Mouse (Mus musculus): ENCODE measurements at regions not wholly inside any gene's neighbourhood (a gene's known extent, or its start where the extent isn't known, plus 50 kb on each side); places are given as distances from the start of the nearest gene placed in this dataset.

- Histone ChIP-seq H3K36me3 (ENCODE audit: control insufficient read depth, insufficient read depth, low read length, poor library complexity, severe bottlenecking) (no peaks in the 10 kb centered on the region), H3K4me3 (ENCODE audit: insufficient read depth in 1 of 2, low read depth in 1 of 2, low read length in 2 of 2, poor library complexity in 1 of 2, severe bottlenecking in 1 of 2) (no peak overlapping the region), H3K9ac (ENCODE audit: insufficient read depth, low read depth, low read length, poor library complexity, severe bottlenecking) (no peak overlapping the region), H3K4me1 (ENCODE audit: control insufficient read depth in 2 of 2, insufficient read depth in 2 of 2, low read length in 2 of 2, poor library complexity in 1 of 2) (no peaks in the 10 kb centered on the region), H3K27ac (ENCODE audit: insufficient read depth, low read depth, low read length, poor library complexity, severe bottlenecking) (no peak overlapping the region), H3K9me3 (ENCODE audit: control insufficient read depth, insufficient read depth, low read depth, low read length) (no peaks in the 10 kb centered on the region)
- DNase-seq (ENCODE audit: low read depth, low spot score): no peak
- no peak for TF ChIP-seq CHD2 (IDR thresholded peaks at IDR 0.05; ENCODE audit: low read depth, low read length)
- TF ChIP-seq ZC3H11A (IDR thresholded peaks at IDR 0.05; ENCODE audit: borderline replicate concordance, low read depth, low read length): no peak
- no peak for TF ChIP-seq ZNF384 (IDR thresholded peaks at IDR 0.05; ENCODE audit: low read depth, low read length)
- in situ Hi-C loops (cut with MboI; ENCODE audit: low sequenced_read_pairs in 2 of 2, unreplicated experiment in 2 of 2): no loop called here
Measured at GRCm38 (mm10) chr15:88042821-88043220, 498.7 kb downstream of the Fam19a5 start.

- no peaks in the 10 kb centered on the region for H3K9me3 ChIP-seq (ENCODE audit: control insufficient read depth, insufficient read depth, low read depth, low read length)
- H3K36me3 ChIP-seq (ENCODE audit: control insufficient read depth, insufficient read depth, low read length, poor library complexity, severe bottlenecking): no peaks in the 10 kb centered on the region
- H3K4me1 ChIP-seq (ENCODE audit: control insufficient read depth in 2 of 2, insufficient read depth in 2 of 2, low read length in 2 of 2, poor library complexity in 1 of 2): no peaks in the 10 kb centered on the region; a peak in 1 of 4 replicates
- no peak overlapping the region for H3K27ac ChIP-seq (ENCODE audit: insufficient read depth, low read depth, low read length, poor library complexity, severe bottlenecking)
- H3K9ac ChIP-seq (ENCODE audit: insufficient read depth, low read depth, low read length, poor library complexity, severe bottlenecking): no peak overlapping the region
- TF ChIP-seq ZC3H11A (IDR thresholded peaks at IDR 0.05; ENCODE audit: borderline replicate concordance, low read depth, low read length) (no peak), HCFC1 (IDR thresholded peaks at IDR 0.05; ENCODE audit: borderline replicate concordance, insufficient read depth, low read length) (no peak), ZNF384 (IDR thresholded peaks at IDR 0.05; ENCODE audit: low read depth, low read length) (no peak), MAFK (IDR thresholded peaks at IDR 0.05; ENCODE audit: insufficient read depth, low read depth, low read length) (no peak), CHD2 (IDR thresholded peaks at IDR 0.05; ENCODE audit: low read depth, low read length) (no peak)
- in situ Hi-C loops (cut with MboI; ENCODE audit: low sequenced_read_pairs in 2 of 2, unreplicated experiment in 2 of 2): no loop called here
- DNase-seq (ENCODE audit: low read depth, low spot score): no peak
- H3K4me3 ChIP-seq (ENCODE audit: insufficient read depth in 1 of 2, low read depth in 1 of 2, low read length in 2 of 2, poor library complexity in 1 of 2, severe bottlenecking in 1 of 2): no peak overlapping the region
Measured at GRCm38 (mm10) chr15:88058071-88058470, 514.0 kb downstream of the Fam19a5 start.

GRCm38 (mm10) chr15:88060935-88061334 lies 516.8 kb downstream of the Fam19a5 start:
- H3K4me1 ChIP-seq (ENCODE audit: control insufficient read depth in 2 of 2, insufficient read depth in 2 of 2, low read length in 2 of 2, poor library complexity in 1 of 2): no peaks in the 10 kb centered on the region; a peak in 1 of 4 replicates
- H3K4me3 ChIP-seq (ENCODE audit: insufficient read depth in 1 of 2, low read depth in 1 of 2, low read length in 2 of 2, poor library complexity in 1 of 2, severe bottlenecking in 1 of 2): no peak overlapping the region
- no peak overlapping the region for H3K27ac ChIP-seq (ENCODE audit: insufficient read depth, low read depth, low read length, poor library complexity, severe bottlenecking)
- no peak for DNase-seq (ENCODE audit: low read depth, low spot score)
- no peaks in the 10 kb centered on the region for H3K9me3 ChIP-seq (ENCODE audit: control insufficient read depth, insufficient read depth, low read depth, low read length)
- no peak for TF ChIP-seq ZNF384 (IDR thresholded peaks at IDR 0.05; ENCODE audit: low read depth, low read length)
- no peak for TF ChIP-seq HCFC1 (IDR thresholded peaks at IDR 0.05; ENCODE audit: borderline replicate concordance, insufficient read depth, low read length)
- TF ChIP-seq MAFK (IDR thresholded peaks at IDR 0.05; ENCODE audit: insufficient read depth, low read depth, low read length): no peak
- TF ChIP-seq CHD2 (IDR thresholded peaks at IDR 0.05; ENCODE audit: low read depth, low read length): no peak
- TF ChIP-seq ZC3H11A (IDR thresholded peaks at IDR 0.05; ENCODE audit: borderline replicate concordance, low read depth, low read length): no peak
- H3K36me3 ChIP-seq (ENCODE audit: control insufficient read depth, insufficient read depth, low read length, poor library complexity, severe bottlenecking): no peaks in the 10 kb centered on the region
- no peak overlapping the region for H3K9ac ChIP-seq (ENCODE audit: insufficient read depth, low read depth, low read length, poor library complexity, severe bottlenecking)
- in situ Hi-C loops (cut with MboI; ENCODE audit: low sequenced_read_pairs in 2 of 2, unreplicated experiment in 2 of 2): no loop called here

- no peak overlapping the region for H3K4me3 ChIP-seq (ENCODE audit: insufficient read depth in 1 of 2, low read depth in 1 of 2, low read length in 2 of 2, poor library complexity in 1 of 2, severe bottlenecking in 1 of 2)
- no peak for TF ChIP-seq CHD2 (IDR thresholded peaks at IDR 0.05; ENCODE audit: low read depth, low read length)
- no peak for TF ChIP-seq ZC3H11A (IDR thresholded peaks at IDR 0.05; ENCODE audit: borderline replicate concordance, low read depth, low read length)
- no peak for TF ChIP-seq MAFK (IDR thresholded peaks at IDR 0.05; ENCODE audit: insufficient read depth, low read depth, low read length)
- no peak for TF ChIP-seq ZNF384 (IDR thresholded peaks at IDR 0.05; ENCODE audit: low read depth, low read length)
- TF ChIP-seq HCFC1 (IDR thresholded peaks at IDR 0.05; ENCODE audit: borderline replicate concordance, insufficient read depth, low read length): no peak
- no peaks in the 10 kb centered on the region for H3K36me3 ChIP-seq (ENCODE audit: control insufficient read depth, insufficient read depth, low read length, poor library complexity, severe bottlenecking)
- H3K4me1 ChIP-seq (ENCODE audit: control insufficient read depth in 2 of 2, insufficient read depth in 2 of 2, low read length in 2 of 2, poor library complexity in 1 of 2): no peaks in the 10 kb centered on the region
- no peaks in the 10 kb centered on the region for H3K9me3 ChIP-seq (ENCODE audit: control insufficient read depth, insufficient read depth, low read depth, low read length)
- no peak overlapping the region for H3K9ac ChIP-seq (ENCODE audit: insufficient read depth, low read depth, low read length, poor library complexity, severe bottlenecking)
- no peak overlapping the region for H3K27ac ChIP-seq (ENCODE audit: insufficient read depth, low read depth, low read length, poor library complexity, severe bottlenecking)
- in situ Hi-C loops (cut with MboI; ENCODE audit: low sequenced_read_pairs in 2 of 2, unreplicated experiment in 2 of 2): no loop called here
- no peak for DNase-seq (ENCODE audit: low read depth, low spot score)
Measured at GRCm38 (mm10) chr15:88063041-88063440, 518.9 kb downstream of the Fam19a5 start.

- H3K27ac ChIP-seq (ENCODE audit: insufficient read depth, low read depth, low read length, poor library complexity, severe bottlenecking): no peak overlapping the region
- no peak for DNase-seq (ENCODE audit: low read depth, low spot score)
- H3K9ac ChIP-seq (ENCODE audit: insufficient read depth, low read depth, low read length, poor library complexity, severe bottlenecking): no peak overlapping the region
- in situ Hi-C loops (cut with MboI; ENCODE audit: low sequenced_read_pairs in 2 of 2, unreplicated experiment in 2 of 2): no loop called here
- no peaks in the 10 kb centered on the region for H3K9me3 ChIP-seq (ENCODE audit: control insufficient read depth, insufficient read depth, low read depth, low read length)
- H3K4me3 ChIP-seq (ENCODE audit: insufficient read depth in 1 of 2, low read depth in 1 of 2, low read length in 2 of 2, poor library complexity in 1 of 2, severe bottlenecking in 1 of 2): no peak overlapping the region
- TF ChIP-seq ZNF384 (IDR thresholded peaks at IDR 0.05; ENCODE audit: low read depth, low read length): no peak
- TF ChIP-seq MAFK (IDR thresholded peaks at IDR 0.05; ENCODE audit: insufficient read depth, low read depth, low read length): no peak
- TF ChIP-seq HCFC1 (IDR thresholded peaks at IDR 0.05; ENCODE audit: borderline replicate concordance, insufficient read depth, low read length): no peak
- no peak for TF ChIP-seq CHD2 (IDR thresholded peaks at IDR 0.05; ENCODE audit: low read depth, low read length)
- TF ChIP-seq ZC3H11A (IDR thresholded peaks at IDR 0.05; ENCODE audit: borderline replicate concordance, low read depth, low read length): no peak
- H3K4me1 ChIP-seq (ENCODE audit: control insufficient read depth in 2 of 2, insufficient read depth in 2 of 2, low read length in 2 of 2, poor library complexity in 1 of 2): no peaks in the 10 kb centered on the region
- H3K36me3 ChIP-seq (ENCODE audit: control insufficient read depth, insufficient read depth, low read length, poor library complexity, severe bottlenecking): no peaks in the 10 kb centered on the region
Measured at GRCm38 (mm10) chr15:88068476-88068875, 524.4 kb downstream of the Fam19a5 start.

Data from ES-E14 (cell line).